Mouse (Mus musculus) kidney, embryonic 16.5 days (tissue): ENCODE measurements around the gene Flot1. TPM values are rescaled to one million over a fixed set of nuclear protein-coding genes. Genes with fewer than 3 reads are reported as not detected.

ENCODE experiments used
- ATAC-seq: fragments of 200-750 bp; cut with Nextera tagmentation; 2 replicates; pipeline ENCODE4 v1.8.0; 2017; ENCODE audit warnings: moderate TSS enrichment; ENCODE audit not compliant: low FRiP score, low TSS enrichment
- H3K27ac ChIP-seq: fragments of 300-500 bp; sonication (generic); 2 replicates; pipeline ENCODE4 v1.5.1; 2014; ENCODE audit warnings: low read length
- H3K27me3 ChIP-seq: fragments of 300-500 bp; sonication (generic); 2 replicates; pipeline ENCODE4 v1.6.1; 2014; ENCODE audit warnings: low read length, control low read depth, mixed read lengths; ENCODE audit not compliant: insufficient read depth
- H3K36me3 ChIP-seq: fragments of 300-500 bp; sonication (generic); 2 replicates; pipeline ENCODE4 v1.6.1; 2014; ENCODE audit warnings: low read length, control low read depth, mixed read lengths; ENCODE audit not compliant: insufficient read depth
- H3K4me1 ChIP-seq: fragments of 300-500 bp; sonication (generic); 2 replicates; pipeline ENCODE4 v1.6.1; 2014; ENCODE audit warnings: low read length, control low read depth, mixed read lengths; ENCODE audit not compliant: insufficient read depth
- H3K4me2 ChIP-seq: fragments of 300-500 bp; sonication (generic); replicated peaks from 2 replicates; pipeline ENCODE4 v1.6.1; 2014; ENCODE audit warnings: low read depth, low read length
- H3K4me3 ChIP-seq: fragments of 300-500 bp; sonication (generic); 2 replicates; pipeline ENCODE4 v1.5.1; 2014; ENCODE audit warnings: mild to moderate bottlenecking, low read length
- H3K9ac ChIP-seq: fragments of 300-500 bp; sonication (generic); replicated peaks from 2 replicates; pipeline ENCODE4 v1.6.1; 2014; ENCODE audit warnings: low read length
- H3K9me3 ChIP-seq: fragments of 300-500 bp; sonication (generic); 2 replicates; pipeline ENCODE4 v1.6.1; 2016; ENCODE audit warnings: low read length, control low read depth
- WGBS: fragments of 180-500 bp; shearing (Covaris S2); extraction: QIAGEN DNeasy Blood & Tissue Kit; methylation state at CpG from one replicate; pipeline ENCODE4 v1.1.7; 2014; 5-methylcytosine and 5-hydroxymethylcytosine counted together
- polyA plus RNA-seq: library from polyadenylated mRNA; unstranded; fragments of >200 nt; fragmentation: Nextera tagmentation; extraction: Ambion mirVana; gene quantifications from 2 replicates; pipeline ENCODE4 v1.2.1, GENCODE M21; 2015

The Flot1 gene
- polyA plus RNA-seq, 1 experiment from 2014 or later, result 56.9 TPM

DNA sequence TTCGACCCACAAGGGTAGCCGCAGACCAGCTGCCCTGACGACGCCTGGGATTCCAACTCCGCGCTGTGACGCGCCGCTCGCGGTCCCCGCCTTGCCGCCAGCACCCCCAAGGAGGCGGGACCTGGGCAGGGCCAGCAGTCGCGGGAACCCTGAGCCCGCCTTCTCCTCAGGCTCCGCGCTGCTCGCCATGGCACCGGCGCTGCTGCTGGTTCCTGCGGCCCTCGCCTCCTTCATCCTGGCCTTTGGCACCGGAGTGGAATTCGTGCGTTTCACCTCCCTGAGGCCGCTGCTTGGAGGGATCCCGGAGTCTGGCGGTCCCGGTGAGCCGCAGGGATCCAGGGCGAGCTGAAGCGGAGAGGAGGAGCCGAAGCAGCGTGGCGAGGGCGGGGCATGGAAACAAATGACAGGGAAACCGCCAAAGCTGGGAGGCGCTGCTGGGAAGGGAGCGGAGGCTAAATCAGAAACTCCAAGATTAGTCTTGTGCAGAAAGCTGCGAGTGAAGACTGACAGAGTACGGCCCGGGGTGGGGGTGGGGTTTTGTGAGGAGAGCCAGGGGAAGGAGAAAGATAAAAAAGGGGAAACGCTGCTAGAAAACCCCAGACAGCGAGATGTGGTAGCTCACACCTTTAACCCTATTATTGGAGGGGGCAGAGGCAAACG, 38.3 kb downstream of the Flot1 start, which contains the start of gene Nrm:
Gene Nrm, plus strand, starts transcription at position 121 of the 660 bp plus-strand sequence.
- no peaks in the 10 kb centered on the region for H3K27me3 ChIP-seq
- peak within 1 kb of the TSS; percentile 83 for H3K4me2 ChIP-seq
- under 1% methylated on average over 47 of the region's 47 CpGs for WGBS
- ATAC-seq, result peak; percentile 94
- peak within 1 kb of the TSS; percentile 81 for H3K9ac ChIP-seq
- peaks cover 22% of the 10 kb centered on the region for H3K4me1 ChIP-seq
- H3K4me3 ChIP-seq, result peak within 1 kb of the TSS; percentile 74
- H3K36me3 ChIP-seq, result peaks cover 19% of the 10 kb centered on the region; the same call in 1 of the 2 replicates
- H3K27ac ChIP-seq, result peak within 1 kb of the TSS; percentile 88
- no peaks in the 10 kb centered on the region for H3K9me3 ChIP-seq

DNA sequence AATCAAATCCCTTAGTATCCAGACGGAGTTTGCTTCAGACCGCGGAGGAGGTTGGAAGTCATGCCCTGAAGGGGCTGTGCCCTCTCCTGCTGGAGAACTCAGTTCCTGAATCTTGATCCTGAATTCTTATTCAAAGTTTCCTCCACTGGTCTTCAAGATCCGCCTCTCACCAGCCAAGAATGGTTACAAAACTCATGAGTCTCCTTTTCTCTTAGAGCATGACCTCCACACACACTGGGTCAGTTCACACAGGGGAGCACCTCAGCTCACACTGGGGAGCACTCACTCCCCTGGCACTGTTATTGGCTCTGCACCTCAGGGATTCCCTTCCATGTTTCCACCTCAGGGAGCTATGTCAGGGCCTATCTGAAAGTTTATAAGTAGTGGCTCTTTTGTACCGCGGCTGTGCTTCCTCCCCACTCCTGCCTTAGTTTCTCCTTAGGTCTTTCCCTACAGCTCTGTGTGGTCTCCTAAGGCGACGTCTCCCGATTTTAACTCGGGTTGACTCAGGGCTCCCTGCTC, 41.9 kb downstream of the Flot1 start:
- Histone ChIP-seq H3K9me3 (no peaks in the 10 kb centered on the region), H3K4me3 (peak overlapping the region; percentile 68), H3K4me1 (peaks cover 48% of the 10 kb centered on the region), H3K27ac (peak overlapping the region; percentile 98), H3K27me3 (no peaks in the 10 kb centered on the region), H3K4me2 (peak overlapping the region; percentile 83), H3K36me3 (no peaks in the 10 kb centered on the region), H3K9ac (peak overlapping the region; percentile 85)
- ATAC-seq, result no peak
- WGBS, result 26% methylated on average over 10 of the region's 10 CpGs

DNA sequence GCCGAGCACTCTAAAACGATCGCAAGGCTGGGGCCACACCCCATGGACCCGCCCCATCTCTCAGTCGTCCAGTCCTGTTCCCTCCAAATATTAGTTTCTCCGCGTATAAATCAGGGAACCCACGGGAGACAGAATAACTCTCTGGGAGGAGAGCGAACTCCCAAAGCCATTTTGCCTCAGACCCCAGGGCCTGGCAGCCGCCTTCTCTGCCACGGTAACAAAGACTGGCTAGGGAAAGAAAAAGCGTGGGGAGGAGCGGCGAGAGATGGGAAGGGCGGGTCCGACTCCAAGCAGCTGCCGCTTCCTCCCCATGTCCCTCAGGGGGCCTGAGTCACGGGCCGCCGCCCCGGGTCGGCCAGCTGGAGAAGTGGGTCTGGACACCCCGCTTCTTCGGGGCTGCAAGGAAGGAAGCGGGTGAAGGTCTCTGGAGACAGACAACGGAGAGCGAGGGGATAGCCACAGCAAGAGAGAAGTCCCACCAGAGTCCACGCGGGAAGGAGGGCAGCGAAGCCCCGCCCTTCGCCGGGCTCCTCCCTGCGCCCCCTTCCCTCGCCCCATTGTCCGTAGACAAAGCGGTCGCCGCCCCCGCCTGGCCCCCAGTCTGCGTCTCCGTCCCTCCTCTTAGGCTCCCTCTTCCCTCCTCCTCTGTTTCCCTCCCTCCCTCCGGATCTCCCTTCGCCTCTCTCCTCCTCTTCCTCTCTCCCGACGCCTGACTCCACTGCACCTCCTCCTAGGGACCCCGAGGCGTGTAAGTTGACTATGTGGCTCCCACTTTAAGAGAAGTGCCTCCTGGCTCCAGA, 42.7 kb downstream of the Flot1 start, which contains the start of gene Ppp1r18:
Gene Ppp1r18, plus strand, starts transcription at position 113 of the 800 bp plus-strand sequence.
- peak; percentile 66 for ATAC-seq
- Histone ChIP-seq H3K27ac (peak within 1 kb of the TSS; percentile 98), H3K4me3 (peak within 1 kb of the TSS; percentile 68), H3K9ac (peak within 1 kb of the TSS; percentile 85), H3K4me1 (peaks cover 51% of the 10 kb centered on the region), H3K4me2 (peak within 1 kb of the TSS; percentile 83), H3K27me3 (no peaks in the 10 kb centered on the region), H3K36me3 (no peaks in the 10 kb centered on the region), H3K9me3 (no peaks in the 10 kb centered on the region)
- 0% methylated on average over 32 of the region's 48 CpGs for WGBS

DNA sequence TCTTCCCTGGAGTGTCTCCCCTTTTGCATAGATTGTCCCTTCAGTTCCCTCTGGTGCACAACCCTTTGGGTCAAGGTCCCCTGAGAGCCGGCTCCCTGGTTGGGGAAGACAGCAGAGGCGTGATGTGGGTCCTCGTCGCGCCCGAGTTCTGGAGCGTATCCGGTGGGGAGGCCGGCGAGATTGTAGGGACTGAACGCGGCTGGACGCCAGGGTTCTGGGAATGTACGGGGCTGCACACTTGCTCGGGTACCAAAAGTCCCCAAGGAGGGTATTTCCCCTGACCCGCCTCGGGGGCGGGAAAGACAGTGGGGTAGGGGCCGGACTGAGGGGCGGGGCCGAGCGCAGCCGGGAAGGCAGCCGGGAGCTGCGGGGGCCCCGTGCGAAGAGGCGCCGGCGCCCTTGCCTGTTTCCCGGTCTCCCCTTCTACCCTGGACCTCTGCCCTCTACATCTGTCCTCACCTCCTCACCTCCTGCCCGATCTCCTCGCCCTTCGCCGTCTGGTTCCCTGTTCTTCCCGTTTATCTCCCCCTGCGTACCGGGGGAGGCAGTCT, 43.3 kb downstream of the Flot1 start:
- ATAC-seq, result peak; percentile 40
- WGBS, result under 1% methylated on average over 35 of the region's 38 CpGs
- Histone ChIP-seq H3K27me3 (no peaks in the 10 kb centered on the region), H3K9me3 (peaks cover 3% of the 10 kb centered on the region; the same call in 1 of the 2 replicates), H3K4me2 (peak overlapping the region; percentile 83), H3K4me1 (peaks cover 52% of the 10 kb centered on the region), H3K36me3 (0 out of 2 replicates have a peak, but pooled peaks cover 5% of the 10 kb centered on the region), H3K4me3 (peak overlapping the region; percentile 68), H3K27ac (peak overlapping the region; percentile 98), H3K9ac (peak overlapping the region; percentile 85)

DNA sequence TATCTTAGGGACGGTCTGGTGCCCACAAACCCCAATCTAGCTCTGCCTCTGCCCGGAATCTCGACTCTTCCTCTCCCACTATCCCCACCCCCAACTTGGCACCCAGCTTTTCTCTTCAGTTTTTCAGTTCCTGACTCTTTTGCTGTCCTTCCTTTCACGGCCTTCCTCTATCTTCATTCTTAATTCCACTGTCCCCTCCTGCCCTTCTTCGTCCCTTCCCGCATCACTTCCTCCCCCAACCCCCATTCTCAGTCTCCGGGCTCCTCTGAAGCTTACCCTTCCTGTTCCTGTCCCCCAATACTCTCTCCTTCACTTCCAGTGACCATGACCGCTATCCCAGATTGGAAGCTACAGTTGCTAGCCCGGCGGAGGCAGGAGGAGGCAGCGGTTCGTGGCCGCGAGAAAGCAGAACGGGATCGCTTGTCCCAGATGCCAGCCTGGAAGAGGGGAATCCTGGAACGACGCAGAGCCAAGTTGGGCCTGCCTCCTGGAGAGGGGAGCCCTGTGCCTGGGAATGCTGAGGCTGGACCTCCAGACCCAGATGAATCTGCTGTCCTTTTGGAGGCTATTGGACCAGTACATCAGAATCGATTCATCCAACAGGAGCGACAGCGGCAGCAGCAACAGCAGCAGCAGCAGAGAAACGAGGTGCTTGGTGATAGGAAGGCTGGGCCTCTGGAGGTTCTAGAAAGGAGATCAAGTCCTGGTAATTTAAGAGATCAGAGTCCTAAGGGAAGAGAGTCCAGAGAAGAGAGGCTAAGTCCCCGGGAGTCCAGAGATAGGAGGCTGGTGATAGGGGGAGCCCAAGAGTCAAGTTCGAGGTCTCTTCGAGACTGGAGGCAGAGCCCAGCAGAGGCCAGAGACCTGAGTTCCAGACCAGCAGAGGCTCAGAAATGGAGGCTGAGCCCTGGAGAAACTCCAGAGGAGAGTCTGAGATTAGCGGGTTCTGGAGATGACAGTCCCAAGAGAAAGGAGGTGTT, 44.2 kb downstream of the Flot1 start:
- Histone ChIP-seq H3K27ac (peak overlapping the region; percentile 98), H3K27me3 (no peaks in the 10 kb centered on the region), H3K9ac (peak overlapping the region; percentile 85), H3K9me3 (peaks cover 4% of the 10 kb centered on the region; the same call in 1 of the 2 replicates), H3K4me3 (peak overlapping the region; percentile 68), H3K4me2 (peak overlapping the region; percentile 83), H3K36me3 (0 out of 2 replicates have a peak, but pooled peaks cover 5% of the 10 kb centered on the region), H3K4me1 (peaks cover 51% of the 10 kb centered on the region)
- ATAC-seq, result no peak
- WGBS, result 8% methylated on average over 26 of the region's 26 CpGs

DNA sequence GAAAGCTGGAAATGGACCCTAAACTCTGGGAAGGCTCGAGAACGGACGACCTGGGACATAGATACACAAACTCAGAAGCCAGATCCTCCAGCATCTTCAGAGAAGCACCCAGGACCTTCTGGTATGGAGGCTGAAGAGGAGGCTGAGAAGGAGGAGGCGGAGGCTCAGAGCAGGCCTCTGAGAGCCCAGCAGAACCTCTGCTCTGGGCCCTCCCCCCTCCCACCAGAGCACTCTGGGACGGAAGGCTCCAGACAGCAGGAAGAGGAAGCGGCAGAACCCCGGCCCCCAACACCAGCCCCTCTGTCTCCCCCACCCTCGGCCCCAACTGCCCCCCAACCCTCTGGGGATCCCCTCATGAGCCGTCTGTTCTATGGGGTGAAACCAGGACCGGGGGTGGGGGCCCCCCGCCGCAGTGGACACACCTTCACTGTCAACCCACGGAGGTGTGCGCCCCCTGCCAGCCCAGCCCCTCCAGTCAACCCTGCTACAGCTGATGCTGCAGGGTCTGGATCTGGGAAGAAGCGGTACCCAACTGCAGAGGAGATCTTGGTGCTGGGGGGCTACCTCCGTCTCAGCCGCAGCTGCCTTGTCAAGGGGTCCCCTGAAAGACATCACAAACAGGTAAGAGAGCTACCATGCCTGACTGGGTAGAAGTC, 45.3 kb downstream of the Flot1 start:
- Histone ChIP-seq H3K4me3 (peak overlapping the region; percentile 68), H3K27ac (peak overlapping the region; percentile 98), H3K36me3 (0 out of 2 replicates have a peak, but pooled peaks cover 5% of the 10 kb centered on the region), H3K4me2 (peak overlapping the region; percentile 83), H3K4me1 (peaks cover 52% of the 10 kb centered on the region), H3K27me3 (no peaks in the 10 kb centered on the region), H3K9me3 (peaks cover 4% of the 10 kb centered on the region; the same call in 1 of the 2 replicates), H3K9ac (peak overlapping the region; percentile 85)
- ATAC-seq, result no peak
- 28% methylated on average over 16 of the region's 17 CpGs for WGBS

DNA sequence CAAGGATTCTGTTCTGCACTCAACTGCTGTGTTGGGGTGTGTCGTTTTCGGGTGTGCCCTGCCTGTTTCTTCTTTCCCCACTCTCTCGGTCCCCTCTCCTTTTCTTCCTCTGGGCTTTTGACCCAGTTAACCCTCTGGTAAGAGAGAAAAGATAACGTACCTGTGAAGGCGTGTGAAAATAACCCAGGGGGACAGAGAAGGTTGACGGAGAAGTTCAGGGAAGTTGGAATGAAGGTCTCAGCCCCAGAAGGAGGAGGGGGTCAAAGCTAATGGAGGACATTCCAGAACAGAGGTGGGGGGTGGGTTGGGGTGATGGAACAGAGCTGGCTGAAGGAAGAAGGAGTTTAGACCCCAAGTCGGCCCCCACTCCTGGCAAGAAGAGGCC, 45.9 kb downstream of the Flot1 start:
- H3K27me3 ChIP-seq, result no peaks in the 10 kb centered on the region
- peaks cover 4% of the 10 kb centered on the region; the same call in 1 of the 2 replicates for H3K9me3 ChIP-seq
- H3K4me3 ChIP-seq, result peak overlapping the region; percentile 68
- WGBS, result 5% methylated on average over 7 of the region's 7 CpGs
- ATAC-seq, result no peak
- H3K9ac ChIP-seq, result peak overlapping the region; percentile 85
- peak overlapping the region; percentile 98 for H3K27ac ChIP-seq
- H3K4me2 ChIP-seq, result peak overlapping the region; percentile 83
- 0 out of 2 replicates have a peak, but pooled peaks cover 5% of the 10 kb centered on the region for H3K36me3 ChIP-seq
- H3K4me1 ChIP-seq, result peaks cover 56% of the 10 kb centered on the region

DNA sequence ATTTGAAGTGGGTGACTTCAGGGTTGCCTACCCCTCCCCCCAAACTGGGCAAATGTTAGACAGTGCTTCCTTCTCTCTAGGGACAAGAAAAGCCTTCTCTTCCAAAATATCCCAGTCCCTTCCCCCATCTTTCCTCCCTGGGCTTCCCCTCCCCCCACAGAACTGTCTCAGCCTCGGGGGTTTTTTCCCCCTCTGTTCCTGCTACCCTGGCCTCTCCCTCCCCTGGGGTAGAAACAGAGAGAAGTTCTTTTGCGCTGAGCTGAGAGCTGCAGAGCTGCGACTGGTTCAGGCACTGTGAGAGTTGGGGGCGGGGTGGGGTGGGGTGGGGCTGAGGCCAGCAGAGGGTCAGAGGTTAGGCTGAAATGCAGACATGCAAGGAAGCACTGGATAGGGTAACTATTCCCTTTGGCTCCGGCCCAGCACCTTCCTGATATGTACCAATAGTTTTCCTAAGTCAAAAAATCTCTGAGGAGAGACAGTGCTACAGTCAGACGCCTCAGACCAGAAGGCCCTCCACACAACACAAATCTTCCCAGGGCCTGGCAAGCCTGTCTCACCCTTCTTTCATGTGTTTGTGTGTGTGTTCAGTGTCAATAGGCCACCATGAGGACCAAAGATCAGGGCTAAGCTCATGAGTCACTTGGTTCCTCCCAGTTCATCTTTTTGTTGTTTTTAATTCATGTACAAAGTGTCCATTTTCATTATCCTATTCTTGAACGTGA, 46.5 kb downstream of the Flot1 start:
- Histone ChIP-seq H3K9me3 (peaks cover 4% of the 10 kb centered on the region; the same call in 1 of the 2 replicates), H3K27me3 (no peaks in the 10 kb centered on the region), H3K4me1 (peaks cover 52% of the 10 kb centered on the region), H3K4me2 (peak overlapping the region; percentile 83), H3K4me3 (peak overlapping the region; percentile 68), H3K27ac (peak overlapping the region; percentile 98), H3K9ac (peak overlapping the region; percentile 85), H3K36me3 (0 out of 2 replicates have a peak, but pooled peaks cover 5% of the 10 kb centered on the region)
- no peak for ATAC-seq
- 5% methylated on average over 7 of the region's 7 CpGs for WGBS
